In genomic region chr5:36472876-36473655, GRCm38 (mm10) we compare ENCODE assay signal across 26 mouse cellular contexts. TPM values are rescaled to one million over a fixed set of nuclear protein-coding genes. Genes with fewer than 3 reads are reported as not detected.
DNase-seq lines count a peak whose midpoint lies in the region; ATAC-seq and TF ChIP-seq lines count a peak whose summit lies in the region.
"Had no signal": no experiment of that assay in that cellular context is flagged by ENCODE, and none has a peak within 500 bp of the region (broad histone marks: within the 10 kb centered on the region; RNA-seq: fewer than 3 reads in every experiment).

No protein-coding gene starts in this region.

- ATAC-seq in liver, embryonic 11.5 days (replicated peaks; ENCODE audit: low FRiP score) = no peak
- ATAC-seq: forebrain, embryonic 13.5 days; forebrain, embryonic 16.5 days; hindbrain, postnatal 0 days; inflammation-experienced regulatory T-cells, adult 6 months; intestine, embryonic 16.5 days; Patski had no signal

- no peak for TF ChIP-seq CTCF in liver, adult 2 months (IDR thresholded peaks at IDR 0.05; ENCODE audit: low read depth, low read length)

- no peaks in the 10 kb centered on the region for H3K9me3 ChIP-seq in liver, embryonic 11.5 days (ENCODE audit: control insufficient read depth, low read length)
- H3K9me3 ChIP-seq: forebrain, embryonic 10.5 days; forebrain, embryonic 13.5 days; G1E; heart, embryonic 10.5 days; heart, embryonic 13.5 days had no signal

- H3K4me2 ChIP-seq in liver, embryonic 11.5 days = no peak overlapping the region
- H3K4me2 ChIP-seq: forebrain, embryonic 13.5 days; heart, embryonic 13.5 days; hindbrain, embryonic 14.5 days had no signal

- no peak overlapping the region for H3K27ac ChIP-seq in liver, adult 2 months (replicated peaks; ENCODE audit: insufficient read depth, low read depth, low read length)
- H3K27ac ChIP-seq in liver, embryonic 11.5 days (ENCODE audit: low read depth, low read length) = no peak overlapping the region
- H3K27ac ChIP-seq: forebrain, embryonic 10.5 days; forebrain, embryonic 13.5 days; heart, adult 2 months; heart, embryonic 10.5 days; heart, embryonic 13.5 days; hindbrain, embryonic 14.5 days; hindbrain, postnatal 0 days had no signal

- H3K4me1 ChIP-seq in liver, adult 2 months (ENCODE audit: control insufficient read depth, insufficient read depth, low read length) = peaks cover 11% of the 10 kb centered on the region
- H3K4me1 ChIP-seq in liver, embryonic 11.5 days (replicated peaks; ENCODE audit: control insufficient read depth, insufficient read depth, low read length) = no peaks in the 10 kb centered on the region
- H3K4me1 ChIP-seq: forebrain, embryonic 10.5 days; forebrain, embryonic 13.5 days; heart, embryonic 10.5 days had no signal

- peak; percentile 63 for DNase-seq in adrenal gland, adult 2 months
- DNase-seq in adrenal gland, postnatal 25 days = no peak
- peak; percentile 37 to 55 for DNase-seq in adrenal gland, postnatal 36 days
- no peak for DNase-seq in adrenal gland, adult 8-10 months
- peak; percentile 60 for DNase-seq in liver, adult 2 months (ENCODE audit: extremely low read depth, low read depth, low spot score)
- DNase-seq in liver, embryonic 11.5 days (ENCODE audit: low spot score) = no peak
- DNase-seq: cerebellum, adult 18-20 months; cerebellum, adult 9-10 months; cerebellum, postnatal 14 days; gastrocnemius, postnatal 10 days; gastrocnemius, postnatal 36 days; heart, adult 2 months; heart, postnatal 14 days; heart, postnatal 4 days had no signal

- H3K27me3 ChIP-seq in liver, adult 2 months (ENCODE audit: control insufficient read depth, insufficient read depth, low read length) = no peaks in the 10 kb centered on the region
- H3K27me3 ChIP-seq in liver, embryonic 11.5 days (replicated peaks; ENCODE audit: control insufficient read depth, insufficient read depth, low read length) = no peaks in the 10 kb centered on the region
- H3K27me3 ChIP-seq: forebrain, embryonic 13.5 days; heart, embryonic 13.5 days; Patski had no signal

- no peak overlapping the region for H3K9ac ChIP-seq in liver, adult 2 months (ENCODE audit: low read depth, low read length)
- H3K9ac ChIP-seq in liver, embryonic 11.5 days (ENCODE audit: low read depth, low read length) = no peak overlapping the region
- H3K9ac ChIP-seq: forebrain, embryonic 13.5 days; heart, embryonic 13.5 days; hindbrain, embryonic 14.5 days had no signal

- H3K4me3 ChIP-seq in liver, adult 2 months (ENCODE audit: insufficient read depth, low read depth, low read length) = no peak overlapping the region
- no peak overlapping the region for H3K4me3 ChIP-seq in liver, embryonic 11.5 days (ENCODE audit: low read depth, low read length)
- H3K4me3 ChIP-seq: forebrain, embryonic 10.5 days; forebrain, embryonic 13.5 days; heart, adult 2 months; heart, embryonic 10.5 days; heart, embryonic 13.5 days had no signal

- 34% methylated on average over 4 of the region's 4 CpGs for WGBS in liver, adult 2 months
- 83% methylated on average over 4 of the region's 4 CpGs for WGBS in liver, embryonic 11.5 days

- H3K79me2 ChIP-seq in liver, adult 2 months (ENCODE audit: control insufficient read depth, insufficient read depth, low read length) = peaks cover 16% of the 10 kb centered on the region

- TF ChIP-seq POLR2A in liver, adult 2 months (IDR thresholded peaks at IDR 0.05; ENCODE audit: extremely low read depth, insufficient read depth, low read length) = no peak

- peaks cover 43% of the 10 kb centered on the region for H3K36me3 ChIP-seq in liver, adult 2 months (ENCODE audit: control insufficient read depth, insufficient read depth, low read length)
- peaks cover 51% of the 10 kb centered on the region for H3K36me3 ChIP-seq in liver, embryonic 11.5 days (ENCODE audit: control insufficient read depth, insufficient read depth, low read length)

RNA-seq across cellular contexts. Expression of gene Grpel1, which starts 8.3 kb away (rescaled TPM):
- total RNA-seq in adrenal gland, adult 2 months (2021) = 10 to 100 TPM; 79.9 to 86.9 TPM
- 20.6 and 28.7 TPM in 2 replicates for polyA plus RNA-seq in adrenal gland, adult 2 months (2012; rRNA removed)
- 68.9 and 70.2 TPM in 2 replicates for total RNA-seq in adrenal gland, postnatal 25 days (2021)
- 10 to 100 TPM; 76.8 to 79.5 TPM for total RNA-seq in adrenal gland, postnatal 36 days (2021)
- 10 to 100 TPM; 53.4 to 69.1 (median 62.6) TPM for total RNA-seq in adrenal gland, adult 8-10 months (2022)
- total RNA-seq in liver, adult 2 months (2014; rRNA removed) = 42.0 and 44.5 TPM in 2 replicates
- polyA plus RNA-seq in liver, adult 2 months (2012; rRNA removed) = 42.8 and 55.1 TPM in 2 replicates
- polyA plus RNA-seq in liver, embryonic 11.5 days (2014; fragmentation: Nextera tagmentation; extraction: Ambion mirVana) = 74.6 and 79.9 TPM in 2 replicates

RNA-seq across cellular contexts. Expression of gene Tada2b, which starts 11.0 kb away (rescaled TPM):
- 10 to 100 TPM; 31.9 to 39.4 TPM for total RNA-seq in adrenal gland, adult 2 months (2021)
- polyA plus RNA-seq in adrenal gland, adult 2 months (2012; rRNA removed) = 24.0 and 25.9 TPM in 2 replicates
- total RNA-seq in adrenal gland, postnatal 25 days (2021) = 34.1 and 40.9 TPM in 2 replicates
- total RNA-seq in adrenal gland, postnatal 36 days (2021) = 10 to 100 TPM; 33.7 to 40.7 TPM
- 10 to 100 TPM; 34.0 to 42.2 (median 35.6) TPM for total RNA-seq in adrenal gland, adult 8-10 months (2022)
- 5.1 and 6.0 TPM in 2 replicates for total RNA-seq in liver, adult 2 months (2014; rRNA removed)
- 13.6 and 14.4 TPM in 2 replicates for polyA plus RNA-seq in liver, adult 2 months (2012; rRNA removed)
- 2.8 and 3.1 TPM in 2 replicates for polyA plus RNA-seq in liver, embryonic 11.5 days (2014; fragmentation: Nextera tagmentation; extraction: Ambion mirVana)

RNA-seq across cellular contexts. Expression of gene Ccdc96, which starts 11.3 kb away (rescaled TPM):
- under 1 TPM; 0.35 to 0.52 TPM for total RNA-seq in adrenal gland, adult 2 months (2021)
- polyA plus RNA-seq in adrenal gland, adult 2 months (2012; rRNA removed) = 0.10 TPM in 1 of 2 replicates, not detected in the other
- total RNA-seq in adrenal gland, postnatal 25 days (2021) = 0.43 and 0.49 TPM in 2 replicates
- under 1 TPM; 0.33 to 0.46 TPM for total RNA-seq in adrenal gland, postnatal 36 days (2021)
- under 1 TPM; 0.38 to 0.99 (median 0.55) TPM for total RNA-seq in adrenal gland, adult 8-10 months (2022)
- total RNA-seq in liver, adult 2 months (2014; rRNA removed) = not detected in 2 replicates
- polyA plus RNA-seq in liver, adult 2 months (2012; rRNA removed) = 0.10 TPM in 1 of 2 replicates, not detected in the other
- 0.26 and 0.34 TPM in 2 replicates for polyA plus RNA-seq in liver, embryonic 11.5 days (2014; fragmentation: Nextera tagmentation; extraction: Ambion mirVana)
- total RNA-seq: granulocyte monocyte progenitor cell, adult 5-6 weeks had no signal

Comparison
In these comparisons a context has a peak if more than half of its experiments do, and no peak if none do; other contexts are left out.
1. DNase-seq: peak in adrenal gland, adult 2 months (single experiment), adrenal gland, postnatal 36 days (2 of 2) and liver, adult 2 months (single experiment); none in adrenal gland, postnatal 25 days (single experiment), adrenal gland, adult 8-10 months (single experiment) and liver, embryonic 11.5 days (single experiment).